Mouse (Mus musculus) frontal cortex, adult 2 months (tissue): Measurements from ENCODE around the gene Usp48. TPM values are rescaled to one million over a fixed set of nuclear protein-coding genes. Genes with fewer than 3 reads are reported as not detected.

Source experiments
- DNase-seq, 2 experiments: peaks; one replicate each; pipeline ENCODE4 v3.0.0; 2022; ENCODE audit warnings: low spot score in 1 of 2; ENCODE audit errors: extremely low spot score in 1 of 2
- polyA plus RNA-seq: library from polyadenylated mRNA; depleted of rRNA; stranded (reverse); fragments of >200 nt; gene quantifications from 2 replicates; pipeline ENCODE4 v1.2.3, GENCODE M21; 2012

The Usp48 gene
- polyA plus RNA-seq, 1 experiment = 180 TPM

DNA sequence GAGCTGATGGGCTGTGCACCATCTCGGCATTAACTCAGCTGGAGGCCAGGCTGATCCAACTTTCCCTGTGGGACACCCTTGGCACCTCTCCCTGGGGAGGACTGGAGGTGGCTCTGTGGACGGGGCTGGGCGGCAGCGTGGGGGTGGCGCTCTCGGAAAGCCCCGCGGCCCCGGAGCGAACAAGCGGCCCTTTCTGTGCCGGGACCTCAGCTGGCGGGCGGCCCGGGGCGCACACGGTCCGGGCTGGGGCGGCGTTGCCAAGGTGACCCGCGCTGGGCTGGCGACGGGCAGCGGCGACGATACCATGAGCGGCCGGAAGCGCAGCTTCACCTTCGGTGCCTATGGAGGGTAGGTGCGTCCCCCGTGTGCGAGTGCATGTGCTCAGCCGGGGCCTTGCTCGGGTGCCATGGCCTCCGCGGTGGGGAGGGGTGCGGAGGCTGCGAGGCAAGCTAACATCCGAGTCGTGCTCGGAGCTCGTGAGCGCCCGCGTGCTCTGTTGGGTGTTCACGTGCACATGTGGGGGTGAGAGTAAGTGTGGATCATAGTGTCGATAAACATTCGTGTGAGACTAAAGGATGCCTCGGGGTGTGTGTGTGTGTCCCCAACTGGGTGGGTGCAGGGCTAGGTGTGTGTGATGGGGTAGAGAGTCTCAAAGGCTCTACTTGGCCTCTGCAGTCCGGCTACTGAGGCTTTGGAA is 88.0 kb downstream of the Usp48 start:
- peak in 1 of 2 experiments; percentile 79 for DNase-seq

DNA sequence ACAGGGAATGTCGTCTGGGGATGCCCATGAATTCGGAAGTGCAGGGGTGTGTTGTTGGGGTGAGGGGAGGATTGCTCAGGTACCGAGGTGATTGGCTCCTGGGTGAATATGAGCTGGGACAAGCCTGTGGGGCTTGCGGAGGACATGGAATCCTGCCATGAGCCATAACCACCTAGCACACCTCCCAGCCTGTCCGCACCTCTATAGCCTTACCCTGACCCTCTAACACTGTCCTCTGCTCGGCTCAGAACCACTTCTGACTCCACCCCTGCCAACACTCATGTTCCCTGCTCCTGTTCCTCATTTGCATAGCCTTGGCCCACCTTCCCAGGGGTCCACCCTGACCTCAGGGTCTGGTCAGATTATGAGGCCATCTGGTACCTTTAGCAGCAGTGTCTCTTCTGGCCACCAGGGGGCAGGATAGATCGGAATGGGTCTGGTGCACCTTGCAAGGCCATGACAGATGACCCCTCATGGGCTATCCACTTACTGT is 89.5 kb downstream of the Usp48 start:
- DNase-seq = peak in 1 of 2 experiments; percentile 63

DNA sequence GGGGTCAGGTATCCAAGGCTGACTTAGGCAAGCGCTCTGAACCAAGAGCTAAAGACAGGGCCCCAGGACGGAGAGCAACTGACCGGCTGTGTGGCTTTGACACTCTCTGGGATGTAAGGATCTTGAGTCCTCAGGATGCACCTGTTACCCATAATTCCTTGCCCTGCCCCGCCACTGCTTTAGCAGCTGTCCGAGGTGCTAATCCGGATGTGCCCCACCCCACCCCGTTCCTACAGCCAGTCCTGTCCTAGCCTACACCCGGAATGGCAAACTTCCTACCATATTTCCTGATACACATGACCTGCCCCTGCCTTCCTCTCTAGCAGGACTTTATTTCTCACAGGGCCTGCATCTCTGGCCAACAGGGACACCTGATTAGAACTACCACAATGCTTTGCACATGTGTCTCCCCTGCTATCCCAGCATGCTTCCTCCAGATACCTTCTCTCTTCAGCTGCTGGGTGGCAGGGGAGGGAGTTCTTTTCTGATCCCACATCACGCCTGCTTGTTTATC is 91.3 kb downstream of the Usp48 start:
- no peak for DNase-seq

DNA sequence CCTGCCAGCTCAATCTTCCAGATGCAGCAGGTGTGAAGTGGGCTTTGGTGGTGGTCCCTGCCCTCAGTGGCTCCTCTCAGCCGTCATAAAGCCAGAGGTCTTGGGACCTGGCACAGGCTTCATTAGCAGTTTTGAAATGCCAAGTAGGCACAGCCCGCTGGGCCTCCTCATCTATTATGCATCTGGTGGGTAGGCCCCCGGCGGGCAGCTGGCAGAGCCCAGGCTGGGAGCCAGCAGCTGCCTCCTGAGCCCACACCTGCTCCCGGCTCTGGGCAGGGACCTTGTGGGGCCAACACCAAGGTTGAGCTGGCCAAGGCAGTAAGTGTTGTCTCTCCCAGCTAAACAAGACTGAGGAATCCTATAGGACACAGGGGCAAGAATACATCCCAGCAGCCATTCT is 92.7 kb downstream of the Usp48 start:
- DNase-seq = no peak

DNA sequence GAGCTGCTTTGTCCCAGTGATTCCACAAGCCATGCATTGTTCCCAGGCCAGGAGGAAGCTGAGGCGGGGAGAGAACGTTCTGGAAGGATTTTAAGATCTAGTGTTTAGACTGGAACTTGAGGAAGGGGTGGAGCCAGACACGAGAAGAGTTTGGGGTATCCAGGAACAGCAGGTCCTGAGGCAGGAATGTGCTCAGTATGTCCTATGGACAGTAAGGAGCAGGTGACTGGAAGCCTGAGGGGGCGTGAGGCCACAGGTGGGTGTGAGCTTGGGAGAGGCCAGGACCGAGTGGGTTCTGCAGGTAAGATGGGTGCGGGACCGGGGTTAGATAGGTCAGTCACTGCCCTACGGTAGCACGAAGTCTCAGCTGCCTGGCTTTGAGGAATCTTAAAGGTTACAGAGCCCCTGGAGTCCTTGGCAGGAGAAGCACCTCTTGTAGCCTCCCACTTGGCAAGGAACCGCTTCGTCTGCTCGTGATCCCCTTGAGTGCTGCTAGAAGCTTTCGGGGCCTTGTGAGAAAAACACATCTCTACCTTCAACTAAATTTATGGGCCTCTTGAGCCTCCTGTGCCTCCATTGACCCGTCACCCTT is 93.8 kb downstream of the Usp48 start:
- no peak for DNase-seq

DNA sequence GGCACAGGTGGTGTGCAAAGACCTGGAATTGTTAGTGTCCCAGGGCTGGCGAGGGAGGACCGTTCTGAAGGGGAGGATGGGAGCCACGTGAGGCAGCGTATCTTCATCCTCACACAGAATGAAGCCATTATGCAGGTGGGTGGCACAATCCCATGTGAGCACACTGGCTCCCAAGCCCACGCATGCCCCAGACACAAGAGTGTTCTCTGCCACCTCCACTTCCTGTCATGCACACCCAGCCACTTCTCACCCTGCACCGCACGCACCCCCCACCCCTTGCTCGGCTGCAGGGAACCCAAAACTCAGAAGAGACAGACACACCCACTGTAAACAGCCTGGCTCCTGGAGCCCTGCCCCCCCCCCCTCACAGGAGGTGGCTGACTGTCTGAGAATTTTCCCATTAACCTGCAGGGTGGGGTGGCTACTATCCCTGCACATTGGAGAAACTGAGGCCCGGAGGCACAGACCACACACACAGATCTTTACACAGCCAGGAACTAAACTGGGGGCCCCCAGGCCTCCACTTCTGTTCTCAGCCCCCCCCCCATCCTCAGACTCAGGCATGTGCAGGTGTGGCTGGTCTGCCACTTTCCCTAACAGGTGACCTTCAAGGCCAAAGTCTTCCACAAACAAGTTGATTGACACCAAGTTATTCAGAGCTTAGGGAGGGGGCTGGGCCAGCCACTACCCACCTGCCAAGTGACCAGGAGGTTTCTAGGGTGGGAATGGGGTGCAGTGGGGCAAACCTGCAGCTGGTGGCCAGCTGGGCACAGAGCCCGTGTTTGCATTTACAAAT is 98.8 kb downstream of the Usp48 start:
- DNase-seq = peak; percentile 52 to 79

DNA sequence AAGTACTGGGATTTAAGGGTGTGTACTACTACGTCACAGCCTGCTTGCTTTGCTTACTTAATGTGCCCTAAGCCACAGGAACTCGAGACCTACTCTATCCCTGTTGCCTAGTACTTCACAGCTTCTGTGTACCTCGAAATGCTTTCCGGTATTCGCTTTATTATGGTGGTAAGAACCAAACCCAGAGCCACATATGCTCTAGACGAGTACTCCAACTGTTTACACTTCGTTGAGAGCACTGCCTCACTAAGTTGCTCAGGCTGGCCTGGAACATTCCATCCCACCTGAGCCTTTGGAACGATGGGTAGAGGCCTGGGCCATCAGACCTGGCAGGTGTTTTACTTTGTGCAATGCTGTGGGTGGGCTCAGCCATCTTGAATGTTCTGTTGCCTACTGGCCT is 101.7 kb downstream of the Usp48 start:
- no peak for DNase-seq

DNA sequence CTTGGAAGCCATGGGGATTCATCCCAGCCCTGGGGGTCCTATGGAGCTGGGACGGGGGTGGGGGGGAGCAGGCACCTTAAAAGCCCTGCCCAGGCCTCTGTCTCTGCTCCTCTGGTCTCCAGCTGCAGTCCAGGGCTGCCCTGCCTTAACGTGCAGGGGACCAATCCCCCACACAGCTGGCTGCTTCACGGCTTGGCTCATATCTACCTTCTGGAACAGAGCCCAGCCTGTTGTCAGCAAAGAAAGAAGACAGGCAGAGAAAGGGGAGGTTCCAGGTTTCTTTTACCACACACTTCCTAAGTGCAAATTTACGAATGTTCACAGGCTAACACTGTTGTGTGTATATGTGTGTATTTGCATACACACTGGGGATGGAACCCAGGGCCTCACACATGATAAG is 102.3 kb downstream of the Usp48 start:
- peak in 1 of 2 experiments; percentile 58 for DNase-seq

DNA sequence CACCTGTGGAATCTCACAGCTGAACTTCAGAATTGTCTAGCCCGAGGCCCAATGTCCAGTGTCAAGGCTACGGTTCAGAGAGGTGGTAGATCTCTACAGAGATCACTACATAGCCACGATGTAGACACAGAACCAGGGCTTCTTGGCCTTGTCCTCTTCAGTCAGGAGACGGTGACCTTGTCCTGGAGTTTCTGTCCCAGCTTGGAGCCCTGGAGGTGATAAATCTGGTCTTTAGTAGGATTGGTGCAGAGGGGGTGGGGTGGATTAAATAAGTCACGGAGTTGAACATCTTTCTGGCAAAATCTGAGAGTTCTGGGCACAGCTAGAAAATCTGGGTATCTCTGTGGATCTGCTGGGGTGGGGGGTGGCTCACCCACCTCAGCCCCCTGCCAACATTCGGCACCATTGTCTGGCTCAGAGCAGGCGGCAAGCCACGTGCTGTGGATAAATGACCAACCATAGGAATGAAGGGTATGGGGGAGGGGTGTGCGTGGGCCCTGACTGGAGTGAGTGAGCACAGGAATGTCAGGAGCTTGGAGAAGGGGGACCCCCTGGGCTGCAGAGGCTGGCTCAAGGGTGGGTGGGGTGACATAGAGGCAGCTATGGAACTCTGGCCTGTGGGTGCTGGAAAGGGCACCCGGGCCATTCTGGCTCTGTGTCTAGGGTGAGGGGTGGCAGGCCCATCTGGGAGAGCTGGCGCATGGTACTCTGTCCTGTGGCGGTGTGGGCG is 103.8 kb downstream of the Usp48 start:
- no peak for DNase-seq

DNA sequence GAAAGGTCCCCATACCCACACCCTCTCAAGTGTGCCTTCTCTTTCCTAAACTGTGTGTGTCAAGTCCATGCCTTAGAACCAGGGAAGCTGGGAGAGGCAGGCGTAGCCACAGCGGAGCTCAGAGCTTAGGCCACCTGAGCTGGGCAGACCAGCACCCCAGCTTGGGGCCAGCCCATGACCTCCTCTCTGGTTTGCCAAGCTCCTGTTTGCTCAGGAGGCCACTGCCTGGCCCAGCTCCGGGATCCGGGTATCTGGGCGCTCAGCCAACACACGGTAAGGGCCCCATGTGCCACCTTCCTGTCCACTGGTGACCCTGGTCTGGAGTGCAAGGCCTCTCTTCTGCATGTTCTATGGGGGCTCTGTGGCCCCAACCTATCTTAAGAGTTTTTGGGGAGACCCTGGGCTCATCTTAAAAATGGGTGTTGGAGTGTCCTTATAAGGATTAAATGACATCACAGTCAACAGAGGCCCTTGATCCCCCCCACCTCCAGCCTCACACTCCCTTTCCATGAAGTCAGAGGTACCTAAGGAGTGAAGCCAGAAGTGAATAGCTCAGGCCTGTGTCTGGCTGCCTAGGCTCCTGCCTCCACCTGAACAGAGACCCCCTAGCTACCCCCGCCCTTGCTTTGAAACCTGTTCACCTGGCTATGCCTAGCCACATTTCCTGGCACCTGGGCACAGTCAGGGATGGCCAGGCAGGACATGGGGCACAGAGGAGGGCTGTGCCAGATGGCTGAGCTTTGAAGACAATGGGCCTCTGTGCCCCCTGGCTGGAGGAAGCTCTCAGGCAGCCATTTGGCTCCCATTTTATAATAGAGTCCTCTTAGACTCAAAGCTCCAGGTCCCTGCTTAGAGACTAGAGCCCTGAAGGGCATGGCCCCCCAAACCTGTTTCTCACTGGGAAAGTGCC is 104.8 kb downstream of the Usp48 start:
- DNase-seq = no peak

DNA sequence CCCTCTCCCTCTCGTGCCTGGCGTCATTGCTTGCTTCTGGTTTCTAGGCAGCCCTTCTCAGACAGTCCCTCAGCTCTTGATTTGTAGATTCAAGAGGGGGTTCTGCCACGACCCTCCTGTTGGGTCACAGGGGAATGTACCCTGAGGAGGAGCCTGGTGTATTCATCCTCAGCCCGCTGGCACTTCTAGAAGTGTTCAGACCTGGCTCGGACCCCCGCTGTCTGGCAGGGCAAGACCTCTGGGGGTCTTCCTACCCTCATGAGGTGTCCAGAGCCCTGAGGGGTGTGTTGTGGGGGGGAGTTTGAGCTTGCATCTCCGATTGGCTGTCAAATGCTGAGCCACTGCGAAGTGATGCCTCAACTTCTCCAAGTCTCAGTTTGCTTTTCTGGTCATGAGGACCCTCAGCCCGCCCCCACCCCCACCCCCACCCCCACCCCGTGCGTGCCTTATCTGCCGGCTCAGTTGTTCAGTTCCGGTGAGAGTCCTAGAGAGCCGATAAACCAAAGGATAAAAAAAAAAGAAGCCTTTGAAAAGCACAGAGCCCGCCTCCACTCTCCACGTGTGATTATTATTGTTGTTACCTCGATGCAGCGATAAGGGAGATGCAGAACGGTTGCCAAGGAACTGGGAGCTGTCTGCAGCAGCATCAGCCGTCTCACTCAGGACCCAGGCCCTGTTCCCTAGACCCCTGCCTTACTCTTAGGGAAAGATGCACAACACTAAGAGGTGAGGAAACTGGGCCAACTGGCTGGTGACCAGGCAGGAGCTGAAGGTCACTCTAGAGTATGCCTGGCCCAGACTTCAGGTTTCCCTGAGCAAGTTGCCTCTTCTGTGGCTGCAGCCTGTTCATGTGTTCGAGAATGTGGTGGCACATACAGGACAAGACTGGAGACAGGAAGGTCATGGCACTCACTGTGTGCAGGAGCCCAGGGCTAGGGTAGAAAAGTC is 106.0 kb downstream of the Usp48 start:
- no peak for DNase-seq

DNA sequence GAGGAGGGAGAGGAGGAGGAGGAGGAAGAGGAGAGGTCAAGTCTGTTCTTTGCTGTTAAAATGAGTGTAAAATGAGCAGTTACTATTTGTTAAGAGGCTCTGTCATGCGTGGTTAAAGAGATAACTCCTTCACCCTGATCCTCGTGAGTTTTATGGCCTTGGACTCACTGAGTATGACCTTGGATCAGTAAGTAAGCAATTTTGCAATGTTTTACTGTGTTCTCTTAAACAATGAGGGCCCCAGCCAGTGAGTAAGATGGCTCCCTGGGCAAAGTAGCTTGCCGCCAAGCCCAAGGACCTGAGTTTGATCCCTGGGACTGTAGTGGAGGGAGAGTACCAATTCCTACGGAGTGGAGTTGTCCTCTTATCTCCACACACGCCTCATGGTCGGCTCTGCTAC is 107.4 kb downstream of the Usp48 start:
- DNase-seq = no peak

DNA sequence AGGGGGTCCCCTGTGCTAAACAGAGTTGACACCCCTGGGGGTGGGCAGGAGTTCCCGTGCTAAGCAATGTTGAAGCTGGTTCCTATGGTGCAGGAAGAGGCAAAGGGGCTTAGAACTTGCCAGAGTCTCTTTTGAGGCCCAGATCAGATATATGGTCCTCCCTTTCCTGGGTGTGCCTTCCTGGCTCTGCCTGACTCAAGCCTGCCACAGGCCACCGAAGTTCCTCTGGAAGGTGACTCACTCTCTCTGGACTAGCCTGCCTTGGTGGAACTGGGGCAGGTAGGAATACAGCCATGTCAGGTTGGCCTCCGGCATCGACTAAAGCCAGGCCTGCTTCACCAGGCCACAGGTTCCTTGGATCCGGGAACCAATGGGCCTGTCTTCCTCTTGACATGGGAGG is 109.5 kb downstream of the Usp48 start:
- DNase-seq = no peak

DNA sequence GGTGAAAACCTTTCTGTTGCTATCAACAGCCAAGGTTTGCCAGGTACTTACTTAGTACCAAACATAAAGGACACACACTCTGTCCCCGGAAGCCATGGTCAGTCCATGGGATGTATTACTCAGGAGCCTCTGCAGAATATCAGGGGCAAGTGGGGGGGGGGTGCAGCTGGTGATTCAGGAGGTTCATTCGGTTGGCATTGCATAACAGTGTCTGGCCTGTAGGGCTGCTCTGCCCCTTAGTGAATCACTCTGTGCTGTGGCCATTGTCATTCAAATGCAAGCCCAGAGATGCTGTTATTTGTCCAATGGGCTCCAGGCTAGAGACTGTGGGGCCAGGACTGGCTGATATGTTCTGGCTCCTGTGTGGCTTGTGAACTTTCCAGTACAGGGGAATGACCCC is 111.0 kb downstream of the Usp48 start:
- no peak for DNase-seq

DNA sequence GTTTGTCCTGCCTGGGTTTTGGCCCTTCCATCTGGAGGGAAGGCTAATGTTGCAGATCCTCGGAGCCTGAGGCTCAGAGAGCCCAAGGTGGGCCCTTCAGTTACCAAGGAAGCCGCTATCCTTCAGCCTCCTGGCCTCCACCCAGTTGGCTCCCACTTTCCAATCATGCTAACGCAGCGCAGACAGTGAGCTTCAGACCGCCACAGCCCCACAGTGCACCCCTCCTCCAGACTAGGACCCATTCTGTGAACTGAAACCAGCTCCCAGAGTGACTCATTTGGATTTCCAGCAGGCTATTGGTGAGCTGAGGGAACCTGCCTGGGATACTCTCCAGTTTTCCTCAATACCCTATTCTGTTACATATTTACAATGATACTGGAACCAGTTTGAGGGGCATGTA is 111.8 kb downstream of the Usp48 start:
- peak in 1 of 2 experiments; percentile 59 for DNase-seq

DNA sequence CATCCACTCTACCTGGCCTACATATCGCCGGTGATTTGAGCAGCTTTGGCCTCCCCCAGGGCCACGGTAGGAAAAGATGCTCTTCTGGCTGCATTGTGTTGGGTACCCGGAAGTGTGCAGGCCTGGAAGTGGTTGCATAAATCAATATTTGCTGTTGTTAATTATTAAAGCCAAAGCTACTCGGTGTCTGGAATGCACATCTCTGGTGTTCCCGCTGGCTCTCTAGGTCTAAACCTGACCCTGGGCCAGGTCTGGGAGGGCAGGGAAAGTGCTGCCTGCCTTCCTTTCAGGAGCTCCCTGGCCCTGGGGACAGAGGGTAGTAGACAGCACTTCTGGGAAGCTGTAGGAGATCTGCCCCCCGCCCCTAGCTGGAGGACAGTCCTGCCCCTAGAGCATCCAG is 113.0 kb downstream of the Usp48 start:
- DNase-seq = no peak

DNA sequence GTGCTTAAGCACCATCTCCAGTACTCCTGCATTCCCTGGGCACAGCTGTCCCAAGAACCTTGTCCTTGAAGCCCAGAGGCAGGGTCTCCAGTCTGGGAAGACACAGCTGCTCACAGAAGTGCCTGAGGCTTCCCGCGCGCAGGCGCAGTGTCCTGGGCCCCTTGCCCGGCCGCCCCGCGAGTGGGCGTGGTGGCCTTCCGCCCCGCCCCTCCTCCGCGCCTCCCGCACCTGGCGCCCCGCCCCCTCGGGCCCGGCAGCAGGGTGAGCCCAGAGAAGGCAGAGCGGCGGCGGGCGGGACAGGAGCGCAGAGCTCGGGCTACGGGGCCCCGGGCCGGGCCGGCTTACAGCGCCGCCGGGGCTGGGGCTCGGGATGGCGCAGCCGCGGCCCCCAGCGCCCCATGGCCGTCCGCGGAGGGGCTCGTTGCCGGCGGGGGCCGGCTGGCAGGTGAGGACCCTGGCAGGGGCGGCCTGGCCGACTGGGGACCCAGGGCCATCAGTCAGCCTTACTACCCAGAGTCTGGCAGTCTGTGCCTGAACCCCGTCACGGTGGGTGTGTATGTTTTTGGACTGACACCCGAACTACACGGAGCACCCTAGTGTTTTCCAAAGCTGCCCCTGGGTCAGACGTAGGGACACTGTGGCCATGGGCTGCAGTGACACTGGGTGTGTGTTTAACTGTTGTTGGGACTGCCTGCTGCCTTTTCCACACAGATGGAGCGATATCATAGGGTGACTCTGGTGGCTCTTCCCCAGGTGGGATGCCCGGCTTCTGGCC is 113.8 kb downstream of the Usp48 start:
- DNase-seq = peak in 1 of 2 experiments; percentile 66
